1 mouse cellular context compared by ENCODE assay signal in the genomic region with DNA sequence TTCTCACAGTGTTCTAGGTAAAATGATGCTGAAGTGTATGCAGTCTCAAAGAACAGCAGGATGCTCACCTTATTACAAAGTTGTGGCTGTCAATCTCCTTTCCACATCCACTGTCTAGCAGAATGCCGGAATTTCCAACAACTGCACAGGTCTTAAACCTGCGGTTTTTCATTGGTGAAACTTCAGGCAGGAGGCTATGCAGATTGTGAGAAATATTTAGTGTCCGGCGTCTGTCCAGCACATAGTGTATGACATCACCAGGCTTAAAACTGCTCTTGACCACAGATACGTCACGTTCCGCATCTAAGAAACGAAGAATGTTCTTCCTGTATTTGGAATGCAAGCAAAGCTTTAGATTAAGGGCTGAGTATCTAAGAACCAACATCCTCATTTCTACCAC.
A peak's percentile ranks its signal among the peaks of the same experiment; 100 is the strongest.
TF ChIP-seq lines count a peak whose summit lies in the region.

No protein-coding gene starts in this region.

TF ChIP-seq in CH12.LX, 34 proteins besides CTCF, POLR2A, EP300 and RAD21 (continued from another document):
- TF ChIP-seq TCF12 (IDR thresholded peaks at IDR 0.05; ENCODE audit: low read depth, low read length): 0 out of 2 replicates have a peak, but pooled peaks have one; percentile 33
- no peak for TF ChIP-seq PAX5 (IDR thresholded peaks at IDR 0.05; ENCODE audit: low read length)
- no peak for TF ChIP-seq MXI1 (IDR thresholded peaks at IDR 0.05; ENCODE audit: low read depth, low read length)
- TF ChIP-seq MAFK (IDR thresholded peaks at IDR 0.05; ENCODE audit: insufficient replicate concordance, low read length): no peak
- peak; percentile 79 for TF ChIP-seq BHLHE40 (IDR thresholded peaks at IDR 0.05; ENCODE audit: low read depth, low read length)
- TF ChIP-seq POLR2AphosphoS2 (IDR thresholded peaks at IDR 0.05; ENCODE audit: low read depth, low read length): no peak
- no peak for TF ChIP-seq E2F4 (IDR thresholded peaks at IDR 0.05; ENCODE audit: insufficient replicate concordance, low read depth, low read length)
